Mouse (Mus musculus): ENCODE measurements around the gene Kcnj11. TPM values are rescaled to one million over a fixed set of nuclear protein-coding genes. Genes with fewer than 3 reads are reported as not detected.

Kcnj11 gene
- polyA plus RNA-seq, 1 experiment from 2014 or later: 0.65 TPM

DNA sequence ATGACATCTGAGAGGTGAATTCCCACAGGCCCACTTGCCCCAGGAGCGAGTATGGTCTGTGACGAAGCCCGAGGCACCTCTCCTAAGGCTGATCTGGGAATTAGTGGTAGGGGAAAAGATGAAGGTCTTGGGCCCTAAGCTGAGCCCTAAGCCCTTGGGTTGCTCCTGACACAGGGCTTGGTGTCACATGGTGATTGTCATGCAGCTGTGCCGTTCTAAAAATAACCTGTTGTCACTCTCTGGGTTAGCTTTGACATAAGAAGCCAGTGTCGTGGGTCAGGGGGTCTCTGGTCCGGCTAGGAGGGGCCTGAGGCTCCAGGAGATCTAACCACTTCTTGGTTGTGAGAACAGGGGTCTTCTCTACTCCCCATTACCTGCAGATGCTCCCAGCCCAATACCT lies 11.4 kb upstream of the Kcnj11 start:
- no peak overlapping the region for H3K9ac ChIP-seq (ENCODE audit: low read depth, low read length)
- no peak overlapping the region for H3K4me3 ChIP-seq (ENCODE audit: low read length)
- no peaks in the 10 kb centered on the region for H3K9me3 ChIP-seq (ENCODE audit: control insufficient read depth, low read length)
- no peaks in the 10 kb centered on the region for H3K27me3 ChIP-seq (replicated peaks; ENCODE audit: control insufficient read depth, insufficient read depth, low read length)
- H3K36me3 ChIP-seq (ENCODE audit: control insufficient read depth, insufficient read depth, low read length): no peaks in the 10 kb centered on the region
- 79% methylated on average over 6 of the region's 6 CpGs for WGBS
- no peaks in the 10 kb centered on the region for H3K4me1 ChIP-seq (ENCODE audit: control insufficient read depth, insufficient read depth, low read length)
- no peak for ATAC-seq
- no peak overlapping the region for H3K27ac ChIP-seq (ENCODE audit: low read length)
- H3K4me2 ChIP-seq (ENCODE audit: low read depth, low read length): no peak overlapping the region

DNA sequence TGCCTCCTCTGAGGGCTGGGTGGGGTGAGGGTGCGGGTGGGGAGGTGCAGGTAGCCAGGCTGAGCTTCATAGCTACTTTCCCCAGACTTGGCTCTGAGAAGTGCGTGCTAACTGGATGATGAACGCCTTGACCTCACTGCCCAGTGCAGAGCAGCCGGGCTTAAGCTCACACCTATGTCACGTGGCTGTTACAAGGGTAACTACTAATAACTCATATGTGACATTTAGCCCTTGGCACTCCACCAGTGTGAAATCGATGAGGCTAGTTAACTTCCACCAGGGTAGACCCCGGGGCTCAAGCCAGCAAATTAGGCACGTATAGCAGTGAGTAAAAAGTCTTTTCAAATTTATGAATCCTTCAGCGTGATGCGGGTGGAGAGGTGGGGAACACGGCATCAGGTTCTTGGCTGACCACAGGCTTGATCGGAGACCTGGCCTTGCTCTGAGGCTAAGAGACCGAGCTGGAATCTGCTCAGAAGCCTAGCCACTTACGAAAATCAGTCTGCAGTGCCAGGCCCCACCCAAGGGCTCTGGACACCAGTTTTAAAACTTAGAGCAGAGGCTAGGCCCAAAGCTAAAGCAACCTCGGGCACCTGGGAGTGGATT lies 10.8 kb upstream of the Kcnj11 start:
- Histone ChIP-seq H3K36me3 (ENCODE audit: control insufficient read depth, insufficient read depth, low read length) (no peaks in the 10 kb centered on the region), H3K9ac (ENCODE audit: low read depth, low read length) (no peak overlapping the region), H3K4me2 (ENCODE audit: low read depth, low read length) (no peak overlapping the region), H3K4me1 (ENCODE audit: control insufficient read depth, insufficient read depth, low read length) (no peaks in the 10 kb centered on the region), H3K27ac (ENCODE audit: low read length) (no peak overlapping the region), H3K4me3 (ENCODE audit: low read length) (no peak overlapping the region), H3K9me3 (ENCODE audit: control insufficient read depth, low read length) (no peaks in the 10 kb centered on the region), H3K27me3 (replicated peaks; ENCODE audit: control insufficient read depth, insufficient read depth, low read length) (no peaks in the 10 kb centered on the region)
- 77% methylated on average over 15 of the region's 15 CpGs for WGBS
- ATAC-seq: no peak

DNA sequence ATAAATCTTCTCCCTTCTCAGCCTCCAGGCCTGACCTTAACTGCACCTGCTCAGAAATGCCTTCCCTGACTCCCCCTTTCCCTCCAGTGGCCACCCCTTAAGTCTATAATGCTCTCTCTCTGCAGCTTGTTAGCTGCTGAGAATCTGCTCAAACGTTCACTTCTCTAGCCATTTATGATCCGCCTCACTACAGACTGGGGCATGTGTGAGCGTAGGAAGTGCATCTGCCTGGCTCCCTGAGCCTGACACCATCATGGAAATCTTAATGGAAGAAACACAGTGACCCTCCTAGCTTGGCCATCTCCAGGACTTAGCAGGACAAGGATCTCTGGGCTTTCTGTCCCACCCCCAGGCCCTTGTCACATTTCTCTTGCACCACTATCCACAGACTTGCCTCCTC lies 9.5 kb upstream of the Kcnj11 start:
- Histone ChIP-seq H3K4me1 (ENCODE audit: control insufficient read depth, insufficient read depth, low read length) (no peaks in the 10 kb centered on the region), H3K4me3 (ENCODE audit: low read length) (no peak overlapping the region), H3K9me3 (ENCODE audit: control insufficient read depth, low read length) (no peaks in the 10 kb centered on the region), H3K36me3 (ENCODE audit: control insufficient read depth, insufficient read depth, low read length) (no peaks in the 10 kb centered on the region), H3K27me3 (replicated peaks; ENCODE audit: control insufficient read depth, insufficient read depth, low read length) (no peaks in the 10 kb centered on the region), H3K27ac (ENCODE audit: low read length) (no peak overlapping the region), H3K9ac (ENCODE audit: low read depth, low read length) (no peak overlapping the region), H3K4me2 (ENCODE audit: low read depth, low read length) (no peak overlapping the region)
- 69% methylated on average over 3 of the region's 3 CpGs for WGBS
- ATAC-seq: no peak

DNA sequence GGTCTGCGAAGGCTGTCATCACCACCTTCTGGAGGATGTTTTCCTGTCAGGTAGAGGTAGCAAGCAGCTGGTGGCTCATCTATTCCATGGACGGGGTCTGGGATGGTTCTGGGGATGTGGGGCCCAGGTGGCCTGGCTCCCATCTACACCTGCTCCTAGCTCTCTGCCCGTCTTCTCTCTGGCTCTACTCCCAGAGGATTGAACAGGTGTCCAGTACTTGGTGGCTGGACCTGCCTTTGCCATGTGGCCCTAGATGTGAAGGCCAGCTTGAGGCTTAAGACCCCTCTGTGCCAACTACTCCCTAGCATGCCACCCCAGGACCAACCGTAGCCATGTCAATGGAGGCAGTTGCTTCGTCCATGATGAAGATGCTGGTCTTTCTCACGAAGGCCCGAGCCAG lies 4.9 kb upstream of the Kcnj11 start:
- H3K4me2 ChIP-seq (ENCODE audit: low read depth, low read length): no peak overlapping the region
- no peak overlapping the region for H3K4me3 ChIP-seq (ENCODE audit: low read length)
- H3K4me1 ChIP-seq (ENCODE audit: control insufficient read depth, insufficient read depth, low read length): no peaks in the 10 kb centered on the region
- no peak for ATAC-seq
- H3K9me3 ChIP-seq (ENCODE audit: control insufficient read depth, low read length): no peaks in the 10 kb centered on the region
- WGBS: 80% methylated on average over 7 of the region's 7 CpGs
- H3K27me3 ChIP-seq (replicated peaks; ENCODE audit: control insufficient read depth, insufficient read depth, low read length): no peaks in the 10 kb centered on the region
- H3K27ac ChIP-seq (ENCODE audit: low read length): no peak overlapping the region
- H3K36me3 ChIP-seq (ENCODE audit: control insufficient read depth, insufficient read depth, low read length): no peaks in the 10 kb centered on the region
- H3K9ac ChIP-seq (ENCODE audit: low read depth, low read length): no peak overlapping the region

DNA sequence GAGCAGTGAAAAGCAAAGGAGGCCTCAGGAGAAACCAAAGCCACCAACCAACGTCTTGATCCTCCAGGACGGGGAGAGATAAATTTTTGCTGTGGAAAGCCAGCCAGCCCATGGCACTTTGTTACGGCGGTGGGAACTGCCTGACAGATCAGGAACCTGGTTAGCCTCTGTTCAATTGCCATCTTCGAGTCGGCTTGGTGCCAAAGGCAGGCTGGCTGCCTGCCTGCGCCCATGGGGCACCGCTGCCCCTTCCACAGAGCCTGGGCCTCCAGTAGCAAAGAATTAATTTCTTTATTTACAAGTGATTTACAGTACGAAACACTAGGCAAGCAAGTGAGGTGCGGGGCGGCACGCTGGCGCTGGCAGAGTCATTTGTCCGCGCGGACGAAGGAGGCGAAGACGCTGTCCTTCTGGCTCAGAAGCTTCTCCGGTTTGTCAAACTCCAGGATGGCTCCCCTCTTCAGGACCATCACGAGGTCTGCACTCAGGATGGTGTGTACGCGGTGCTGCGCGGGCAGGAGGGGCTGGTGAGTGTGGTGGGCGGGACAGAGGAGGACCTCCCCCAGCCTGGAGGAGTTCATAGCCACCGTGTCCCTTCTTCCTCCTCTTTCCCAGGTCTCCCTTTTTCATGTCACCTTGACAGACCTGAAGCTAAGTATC lies 3.8 kb upstream of the Kcnj11 start:
- no peak overlapping the region for H3K4me2 ChIP-seq (ENCODE audit: low read depth, low read length)
- no peaks in the 10 kb centered on the region for H3K36me3 ChIP-seq (ENCODE audit: control insufficient read depth, insufficient read depth, low read length)
- 76% methylated on average over 27 of the region's 27 CpGs for WGBS
- H3K9ac ChIP-seq (ENCODE audit: low read depth, low read length): no peak overlapping the region
- no peaks in the 10 kb centered on the region for H3K27me3 ChIP-seq (replicated peaks; ENCODE audit: control insufficient read depth, insufficient read depth, low read length)
- H3K27ac ChIP-seq (ENCODE audit: low read length): no peak overlapping the region
- H3K4me1 ChIP-seq (ENCODE audit: control insufficient read depth, insufficient read depth, low read length): no peaks in the 10 kb centered on the region
- no peaks in the 10 kb centered on the region for H3K9me3 ChIP-seq (ENCODE audit: control insufficient read depth, low read length)
- no peak overlapping the region for H3K4me3 ChIP-seq (ENCODE audit: low read length)
- no peak for ATAC-seq

DNA sequence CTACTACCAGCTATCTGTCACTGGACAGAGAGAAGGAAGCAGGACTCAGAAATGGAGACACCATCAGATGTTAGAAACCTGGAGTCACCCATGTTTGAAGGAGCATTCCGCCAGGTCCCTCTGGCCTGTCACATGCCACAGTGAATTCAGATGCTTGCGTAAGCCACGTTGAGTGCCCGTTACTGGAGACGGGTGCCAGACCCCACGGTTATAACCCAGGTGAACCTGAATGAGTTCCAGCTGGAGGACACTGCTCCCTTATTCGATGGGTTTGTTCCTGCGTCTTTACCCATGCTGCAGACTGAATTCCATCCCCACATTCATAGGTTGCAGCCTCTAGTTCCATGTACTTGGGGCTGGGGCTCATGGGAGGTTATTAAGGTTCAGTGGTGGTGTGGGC lies 3.2 kb upstream of the Kcnj11 start:
- Histone ChIP-seq H3K4me2 (ENCODE audit: low read depth, low read length) (no peak overlapping the region), H3K36me3 (ENCODE audit: control insufficient read depth, insufficient read depth, low read length) (no peaks in the 10 kb centered on the region), H3K4me3 (ENCODE audit: low read length) (no peak overlapping the region), H3K27ac (ENCODE audit: low read length) (no peak overlapping the region), H3K4me1 (ENCODE audit: control insufficient read depth, insufficient read depth, low read length) (no peaks in the 10 kb centered on the region), H3K9me3 (ENCODE audit: control insufficient read depth, low read length) (no peaks in the 10 kb centered on the region), H3K27me3 (replicated peaks; ENCODE audit: control insufficient read depth, insufficient read depth, low read length) (no peaks in the 10 kb centered on the region), H3K9ac (ENCODE audit: low read depth, low read length) (no peak overlapping the region)
- WGBS: 81% methylated on average over 8 of the region's 8 CpGs
- ATAC-seq: no peak

DNA sequence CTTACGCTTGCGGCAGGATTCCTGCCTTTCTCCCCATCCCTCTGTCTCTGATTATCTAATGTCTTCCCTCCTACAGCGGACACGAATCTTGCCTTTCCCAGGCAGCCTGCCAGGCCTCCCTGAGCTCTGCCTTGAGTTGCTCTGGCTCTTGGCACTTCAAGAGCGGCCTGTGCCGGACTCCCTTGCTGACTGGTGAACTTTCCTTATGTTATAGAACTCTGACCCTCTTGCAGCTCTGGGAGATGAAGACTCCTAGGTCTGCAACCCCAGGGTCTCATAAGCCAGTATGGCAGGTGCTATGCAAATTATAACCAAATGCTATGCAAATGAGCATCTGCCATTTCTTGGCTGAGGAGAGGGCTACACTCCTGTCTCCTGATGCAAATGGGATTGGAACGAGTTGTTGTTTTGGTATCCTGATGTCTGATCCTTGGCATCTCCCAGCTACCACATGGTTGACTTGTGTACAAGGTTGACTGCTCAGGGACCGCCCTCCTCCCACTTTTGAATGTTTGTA lies 2.6 kb upstream of the Kcnj11 start:
- H3K4me1 ChIP-seq (ENCODE audit: control insufficient read depth, insufficient read depth, low read length): no peaks in the 10 kb centered on the region

DNA sequence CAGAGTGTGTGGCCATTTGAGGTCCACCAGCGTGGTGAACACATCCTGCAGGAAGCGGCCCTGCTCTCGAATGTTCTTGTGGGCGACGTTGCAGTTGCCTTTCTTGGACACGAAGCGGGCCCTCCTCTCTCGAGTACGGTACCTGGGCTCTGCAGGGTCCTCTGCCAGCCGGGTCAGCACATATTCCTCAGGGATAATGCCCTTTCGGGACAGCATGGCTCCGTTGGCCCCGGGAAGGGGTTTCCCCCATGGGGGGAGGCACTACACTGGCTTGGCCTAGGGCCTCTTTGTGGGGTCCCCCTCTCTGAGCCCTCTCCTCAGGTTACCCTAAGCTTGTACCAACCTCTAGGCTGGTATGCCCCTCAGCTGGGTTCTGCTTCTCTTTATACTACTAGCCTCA lies 882 bp downstream of the Kcnj11 start:
- 76% methylated on average over 13 of the region's 13 CpGs for WGBS

More for the DNA sequence above, 2.6 kb upstream of the Kcnj11 start:
- Histone ChIP-seq H3K4me2 (ENCODE audit: low read depth, low read length) (no peak overlapping the region), H3K9ac (ENCODE audit: low read depth, low read length) (no peak overlapping the region), H3K36me3 (ENCODE audit: control insufficient read depth, insufficient read depth, low read length) (no peaks in the 10 kb centered on the region), H3K4me3 (ENCODE audit: low read length) (no peak overlapping the region), H3K9me3 (ENCODE audit: control insufficient read depth, low read length) (no peaks in the 10 kb centered on the region), H3K27me3 (replicated peaks; ENCODE audit: control insufficient read depth, insufficient read depth, low read length) (no peaks in the 10 kb centered on the region), H3K27ac (ENCODE audit: low read length) (no peak overlapping the region)
- WGBS: 73% methylated on average over 8 of the region's 8 CpGs
- no peak for ATAC-seq

DNA sequence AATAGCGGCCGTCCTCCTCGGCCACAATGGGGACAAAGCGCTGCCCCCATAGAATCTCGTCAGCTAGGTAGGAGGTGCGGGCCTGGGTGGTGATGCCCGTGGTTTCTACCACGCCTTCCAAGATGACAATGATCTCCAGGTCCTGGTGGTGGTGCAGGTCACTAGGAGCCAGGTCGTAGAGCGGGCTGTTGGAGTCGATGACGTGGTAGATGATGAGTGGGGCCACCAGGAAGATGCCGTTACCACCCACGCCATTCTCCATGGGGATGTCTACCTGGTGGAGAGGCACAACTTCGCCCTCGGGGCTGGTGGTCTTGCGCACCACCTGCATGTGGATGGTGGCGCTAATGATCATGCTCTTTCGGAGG lies 1.7 kb downstream of the Kcnj11 start:
- WGBS: 92% methylated on average over 19 of the region's 19 CpGs
- H3K9me3 ChIP-seq (ENCODE audit: control insufficient read depth, low read length): no peaks in the 10 kb centered on the region
- no peak overlapping the region for H3K9ac ChIP-seq (ENCODE audit: low read depth, low read length)
- no peak overlapping the region for H3K4me3 ChIP-seq (ENCODE audit: low read length)
- ATAC-seq: no peak
- H3K4me2 ChIP-seq (ENCODE audit: low read depth, low read length): no peak overlapping the region
- H3K27me3 ChIP-seq (replicated peaks; ENCODE audit: control insufficient read depth, insufficient read depth, low read length): 0 out of 2 replicates have a peak, but pooled peaks cover 8% of the 10 kb centered on the region
- H3K27ac ChIP-seq (ENCODE audit: low read length): no peak overlapping the region
- H3K4me1 ChIP-seq (ENCODE audit: control insufficient read depth, insufficient read depth, low read length): no peaks in the 10 kb centered on the region
- no peaks in the 10 kb centered on the region for H3K36me3 ChIP-seq (ENCODE audit: control insufficient read depth, insufficient read depth, low read length)

More for the DNA sequence above, 882 bp downstream of the Kcnj11 start:
- no peaks in the 10 kb centered on the region for H3K4me1 ChIP-seq (ENCODE audit: control insufficient read depth, insufficient read depth, low read length)
- no peak overlapping the region for H3K4me3 ChIP-seq (ENCODE audit: low read length)
- no peak for ATAC-seq
- H3K36me3 ChIP-seq (ENCODE audit: control insufficient read depth, insufficient read depth, low read length): no peaks in the 10 kb centered on the region
- H3K4me2 ChIP-seq (ENCODE audit: low read depth, low read length): no peak overlapping the region
- H3K27ac ChIP-seq (ENCODE audit: low read length): no peak overlapping the region
- no peaks in the 10 kb centered on the region for H3K9me3 ChIP-seq (ENCODE audit: control insufficient read depth, low read length)
- 0 out of 2 replicates have a peak, but pooled peaks cover 6% of the 10 kb centered on the region for H3K27me3 ChIP-seq (replicated peaks; ENCODE audit: control insufficient read depth, insufficient read depth, low read length)
- no peak overlapping the region for H3K9ac ChIP-seq (ENCODE audit: low read depth, low read length)

Measured in intestine, embryonic 16.5 days (tissue).